Mouse (Mus musculus): ENCODE results near the gene Etv4.

Etv4 gene

GRCm38 (mm10) chr11:101785143-101785851 is at the start of gene Etv4:
Gene Etv4 (minus strand): TSS chr11:101785371.
- peak; percentile 90 for DNase-seq (ENCODE audit: low spot score)

DNA sequence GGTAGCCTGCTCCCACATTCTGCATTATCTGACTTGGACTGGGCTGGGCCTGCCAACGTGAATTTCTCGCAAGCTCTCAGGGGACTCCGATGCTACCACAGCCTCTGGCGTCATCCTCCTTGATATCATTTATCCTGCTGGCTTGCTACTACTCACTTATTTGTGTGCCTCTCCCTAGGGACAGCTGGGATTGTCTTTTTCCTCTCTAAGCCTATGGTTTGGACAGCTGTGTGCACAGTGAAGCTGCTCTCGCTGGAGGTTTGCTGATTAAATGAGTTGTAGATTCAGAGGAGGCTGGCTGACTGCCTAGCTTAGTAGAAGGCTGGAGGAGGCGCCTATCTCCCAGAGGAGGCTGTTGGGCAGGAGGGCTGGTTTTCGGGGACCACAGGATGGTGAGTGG is 46.8 kb upstream of the Etv4 start:
- no peak for DNase-seq (ENCODE audit: low spot score)

DNA sequence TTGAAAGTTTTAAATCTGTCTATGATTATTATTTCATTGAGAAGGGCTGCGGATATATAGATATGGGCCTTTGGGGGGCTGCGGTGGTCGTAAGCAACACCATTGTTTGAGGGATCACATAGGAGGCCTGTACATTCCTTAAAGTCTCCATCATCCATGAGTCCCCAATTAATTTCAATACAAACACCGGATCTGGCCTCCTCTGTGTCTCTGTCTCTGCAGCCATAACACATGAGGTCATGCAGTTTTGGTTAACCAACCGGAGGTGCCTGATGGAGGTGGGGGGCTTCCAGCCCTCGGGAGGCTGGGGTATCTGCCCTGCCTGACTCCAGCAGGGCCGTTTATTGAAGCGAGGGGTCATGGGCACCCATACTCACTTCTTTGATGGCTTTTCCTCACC is 45.4 kb upstream of the Etv4 start:
- DNase-seq (ENCODE audit: low spot score) = no peak

GRCm38 (mm10) chr11:101830112-101830511 is 44.9 kb upstream of the Etv4 start:
- DNase-seq (ENCODE audit: low spot score) = peak; percentile 29

DNA sequence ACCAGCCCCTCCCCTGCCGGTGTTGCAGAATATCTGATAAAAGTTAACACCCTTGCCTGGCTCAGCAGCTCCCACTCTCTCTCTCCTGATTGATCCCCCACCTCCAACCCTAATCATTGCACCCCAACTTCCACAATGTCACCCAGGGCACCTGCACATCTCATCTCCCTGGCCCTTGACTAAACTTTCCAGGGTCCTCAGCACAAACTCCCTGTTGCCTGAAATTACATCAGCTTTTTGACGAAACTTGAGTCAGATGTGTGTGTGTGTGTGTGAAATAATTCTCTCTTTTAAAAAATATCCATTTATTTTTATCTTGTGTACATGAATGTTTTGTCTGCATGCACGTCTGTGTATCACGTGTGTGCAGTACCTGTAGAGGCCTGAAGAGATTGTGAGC is 43.5 kb upstream of the Etv4 start:
- DNase-seq (ENCODE audit: low spot score) = no peak

GRCm38 (mm10) chr11:101823210-101823609 is 38.0 kb upstream of the Etv4 start:
- no peak for DNase-seq (ENCODE audit: low spot score)

GRCm38 (mm10) chr11:101820899-101821298 is 35.7 kb upstream of the Etv4 start:
- no peak for DNase-seq (ENCODE audit: low spot score)

DNA sequence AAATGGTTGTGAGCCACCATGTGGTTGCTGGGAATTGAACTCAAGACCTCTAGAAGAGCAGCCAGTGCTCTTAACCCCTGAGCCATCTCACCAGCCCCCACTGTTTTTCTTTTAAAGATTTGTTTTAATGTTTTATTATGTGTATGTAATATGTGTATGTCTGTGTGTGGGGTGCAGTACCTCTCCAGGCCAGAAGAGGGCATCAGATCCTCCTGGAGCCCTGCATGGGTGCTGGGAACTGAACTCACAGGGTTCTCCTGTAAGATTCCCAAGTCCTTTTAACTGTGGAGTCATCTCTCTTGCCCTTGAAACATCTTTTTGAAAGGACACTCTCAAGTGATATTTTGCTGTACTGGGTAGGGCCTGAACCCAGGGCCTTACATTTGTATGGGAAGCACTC is 34.7 kb upstream of the Etv4 start:
- no peak for DNase-seq (ENCODE audit: low spot score)

GRCm38 (mm10) chr11:101815103-101816085 is 30.2 kb upstream of the Etv4 start:
- peak; percentile 40 for DNase-seq (ENCODE audit: low spot score)

DNA sequence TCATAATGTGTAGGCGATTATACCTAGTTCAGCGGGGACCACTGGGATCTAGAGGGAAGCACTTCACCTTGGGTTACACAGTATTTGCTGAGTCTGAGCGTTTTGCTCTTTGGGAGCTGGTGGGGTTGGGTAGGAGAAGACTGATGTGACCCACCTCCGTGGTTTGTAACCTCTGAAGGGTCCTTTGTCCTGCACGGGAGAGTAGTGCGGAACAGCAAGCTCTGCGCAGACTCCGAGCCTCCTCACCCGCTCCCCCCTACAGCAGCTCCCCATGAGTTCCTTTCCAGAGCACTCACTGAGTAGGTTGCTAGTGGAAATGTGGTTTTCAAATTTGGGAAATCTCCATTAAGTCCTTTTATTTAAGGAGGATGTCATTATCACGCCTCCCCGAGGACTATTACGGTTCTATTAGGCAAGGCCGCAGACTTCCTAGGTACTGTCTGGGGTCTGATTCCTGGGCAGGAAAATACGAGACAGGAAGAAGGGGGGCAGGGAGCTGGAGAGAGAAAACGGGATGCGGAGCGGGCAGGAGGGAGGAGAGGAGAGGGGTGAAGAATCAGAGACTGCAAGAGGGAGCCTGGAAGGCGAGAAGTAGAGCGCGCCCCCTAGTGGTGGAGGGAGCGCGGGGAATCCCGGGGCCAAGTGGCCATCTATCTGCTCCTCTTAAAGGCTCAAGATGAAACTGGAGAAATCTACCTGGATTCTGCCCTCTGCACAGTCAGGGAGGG is 29.4 kb upstream of the Etv4 start:
- DNase-seq (ENCODE audit: low spot score) = peak; percentile 65

DNA sequence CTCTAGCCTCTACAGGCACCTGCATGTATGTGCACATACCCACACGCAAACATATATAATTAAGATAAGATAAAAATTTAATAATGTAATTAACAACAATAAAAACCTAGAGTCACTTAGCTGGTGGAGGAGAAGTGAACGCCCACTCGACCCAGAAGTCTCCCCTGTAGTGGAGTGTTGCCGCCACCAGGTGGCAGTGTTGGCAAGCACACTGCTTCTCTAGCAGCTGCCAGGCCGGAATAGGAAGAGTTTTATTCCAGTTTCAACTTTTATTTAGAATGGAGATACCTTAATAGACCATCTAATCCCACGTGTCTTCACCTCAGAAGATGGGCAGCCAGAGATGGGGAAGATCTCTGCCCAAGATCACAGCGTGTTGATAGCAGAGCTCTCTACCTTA is 28.1 kb upstream of the Etv4 start:
- DNase-seq (ENCODE audit: low spot score) = peak; percentile 54

GRCm38 (mm10) chr11:101809060-101809828 is 24.1 kb upstream of the Etv4 start:
- DNase-seq (ENCODE audit: low spot score) = peak; percentile 80

GRCm38 (mm10) chr11:101807266-101807665 is 22.1 kb upstream of the Etv4 start:
- DNase-seq (ENCODE audit: low spot score) = no peak

- no peak for DNase-seq (ENCODE audit: low spot score)
Observed at GRCm38 (mm10) chr11:101806741-101807140, 21.6 kb upstream of the Etv4 start.

- no peak for DNase-seq (ENCODE audit: low spot score)
Observed at GRCm38 (mm10) chr11:101805113-101805704, 20.0 kb upstream of the Etv4 start.

DNA sequence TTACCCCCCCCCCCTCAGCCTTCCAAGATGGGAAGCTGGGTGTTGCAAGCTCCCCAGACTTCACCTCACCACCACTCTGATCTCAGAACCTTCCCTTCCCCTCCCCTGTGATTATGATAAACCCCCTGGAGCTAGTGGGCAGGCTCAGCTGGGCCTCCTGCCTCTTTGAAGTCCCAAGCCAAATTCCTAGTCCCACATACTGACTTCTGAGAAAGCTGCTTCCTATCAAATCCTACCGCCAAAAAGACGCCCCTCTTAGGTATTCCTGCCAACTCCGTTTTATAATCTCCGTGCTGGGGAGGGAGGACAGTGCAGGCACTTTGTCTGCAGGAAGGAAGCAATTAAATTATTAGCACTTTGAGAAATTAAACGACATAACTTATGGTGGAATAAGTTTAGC is 16.2 kb upstream of the Etv4 start:
- no peak for DNase-seq (ENCODE audit: low spot score)

GRCm38 (mm10) chr11:101798083-101798482 is 12.9 kb upstream of the Etv4 start:
- DNase-seq (ENCODE audit: low spot score) = no peak

GRCm38 (mm10) chr11:101797355-101797754 is 12.2 kb upstream of the Etv4 start:
- DNase-seq (ENCODE audit: low spot score) = no peak

DNA sequence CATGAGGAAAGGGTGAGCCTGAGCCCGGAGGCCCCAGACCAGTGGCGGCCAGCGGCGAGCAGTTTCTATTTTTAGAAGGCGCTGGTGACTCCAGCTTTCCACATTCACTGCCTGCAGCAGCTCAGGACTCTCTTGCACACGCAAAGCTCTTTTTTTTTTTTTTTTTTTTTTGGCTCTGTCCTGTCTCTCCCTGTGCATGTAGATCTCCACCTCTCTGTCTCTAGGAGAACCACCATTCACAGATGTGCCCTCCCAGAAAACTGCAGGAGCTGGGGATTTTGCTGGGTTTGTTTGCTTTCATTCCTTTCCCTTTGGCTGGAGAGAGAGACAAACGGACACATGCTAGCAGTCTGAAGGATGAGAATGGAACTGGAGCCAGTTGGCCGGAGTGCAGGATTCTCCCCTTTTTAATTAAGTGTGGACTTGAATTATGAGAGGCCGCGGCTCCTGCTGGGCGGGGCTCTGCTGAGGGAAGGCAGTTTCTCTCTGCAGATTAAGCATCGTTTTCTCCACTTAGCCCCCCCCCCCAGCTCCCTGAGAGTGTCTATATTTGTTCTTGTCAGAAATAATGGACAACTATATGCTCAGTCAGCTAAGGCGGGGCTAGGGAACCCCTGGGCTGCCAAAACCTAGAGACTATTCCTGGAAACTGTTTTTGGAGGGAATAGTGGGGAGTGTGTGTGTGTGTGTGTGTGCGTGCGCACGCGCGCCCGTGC is 5.8 kb upstream of the Etv4 start:
- DNase-seq (ENCODE audit: low spot score) = no peak

DNA sequence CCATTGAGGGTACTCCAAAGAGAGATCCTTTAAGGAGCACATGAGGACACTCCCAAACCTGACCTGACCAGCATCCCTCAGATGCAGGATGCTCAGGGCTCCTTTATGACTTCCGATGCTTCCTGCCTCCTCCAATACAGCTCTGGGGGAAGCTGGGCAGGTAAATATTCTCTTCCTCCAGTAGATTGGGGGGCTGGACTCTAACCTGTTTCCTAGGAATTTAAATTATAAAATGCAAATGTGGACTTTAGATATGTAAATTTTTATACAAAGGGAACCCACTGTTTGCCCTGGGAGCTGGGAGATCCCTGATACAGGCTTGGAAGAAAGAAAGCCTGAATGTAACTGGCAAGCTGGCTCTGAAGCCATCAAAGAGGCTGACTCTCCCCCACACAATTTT is 2.3 kb upstream of the Etv4 start:
- DNase-seq (ENCODE audit: low spot score) = no peak

- no peak for DNase-seq (ENCODE audit: low spot score)
Observed at GRCm38 (mm10) chr11:101786651-101787050, 1.5 kb upstream of the Etv4 start.
